Mouse (Mus musculus): ENCODE results near the gene Cyp19a1.

The Cyp19a1 gene

DNA sequence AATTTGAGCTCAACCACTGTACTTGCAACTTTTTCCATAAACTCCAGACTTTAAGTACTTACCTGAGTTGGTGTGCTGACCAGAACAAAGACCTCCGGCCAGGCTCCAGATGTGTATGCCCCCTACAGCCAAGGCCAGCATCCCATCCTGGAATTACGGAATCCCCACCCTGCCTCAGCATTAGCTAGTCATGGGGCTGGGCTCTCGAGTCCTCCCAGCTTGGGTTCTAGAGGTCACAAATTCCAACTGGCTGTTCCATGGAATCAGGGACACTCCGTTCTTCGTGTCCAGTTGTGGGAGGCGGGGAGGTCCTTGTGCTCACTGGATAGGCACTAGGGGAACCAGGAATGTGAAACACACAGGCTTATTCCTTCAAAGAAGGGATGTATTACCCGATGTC is at the start of gene Cyp19a1:
TSS of gene Cyp19a1 (minus strand) at position 101 of the 400 bp plus-strand sequence.
- in situ Hi-C loops (cut with MseI, MboI): no loop called here

DNA sequence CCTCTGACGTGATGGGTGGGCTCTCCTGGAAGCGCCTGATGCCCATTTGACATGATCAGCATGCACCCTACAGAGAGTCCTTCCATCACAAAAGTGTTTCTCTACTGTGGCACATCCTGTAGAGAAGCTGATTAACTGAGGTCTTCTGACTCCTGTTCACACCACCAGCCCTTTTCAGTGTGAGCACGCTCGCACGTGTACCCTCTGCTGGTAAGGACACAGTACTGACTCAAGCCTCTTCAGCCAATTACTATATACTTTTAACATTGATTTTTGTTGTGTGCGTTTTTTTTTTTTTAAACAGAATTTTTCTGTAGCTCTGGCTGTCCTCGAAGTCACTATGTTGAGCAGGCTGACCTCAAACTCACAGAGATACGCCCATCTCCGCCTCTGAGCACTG is 48.5 kb upstream of the Cyp19a1 start:
- in situ Hi-C loops (cut with MseI, MboI): no loop called here

- in situ Hi-C loops (cut with MseI, MboI): no loop called here
Observed at GRCm38 (mm10) chr9:54308751-54309358, 40.9 kb upstream of the Cyp19a1 start.

- in situ Hi-C loops (cut with MseI, MboI): no loop called here
Observed at GRCm38 (mm10) chr9:54308209-54308608, 40.3 kb upstream of the Cyp19a1 start.

- in situ Hi-C loops (cut with MseI, MboI): no loop called here
Observed at GRCm38 (mm10) chr9:54301255-54301654, 33.3 kb upstream of the Cyp19a1 start.

DNA sequence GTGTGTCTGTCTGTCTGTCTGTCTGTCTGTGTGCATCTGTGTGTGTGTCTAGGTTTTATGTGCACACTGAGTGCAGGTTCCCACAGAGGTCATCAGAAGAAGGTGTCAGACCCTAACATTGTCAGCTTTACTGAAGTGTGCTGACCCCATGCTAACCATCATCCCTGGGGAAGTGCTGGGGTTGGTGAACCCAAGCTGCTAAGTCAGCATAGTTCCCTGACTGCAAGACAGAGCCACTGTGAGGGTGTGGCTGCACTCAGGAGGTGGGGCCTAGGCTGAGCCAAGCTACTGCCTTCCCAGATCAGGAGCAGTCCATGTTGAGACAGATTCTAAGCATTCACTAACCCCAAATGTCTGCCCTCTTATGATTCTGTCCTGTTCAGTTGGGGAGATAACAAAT is 31.9 kb upstream of the Cyp19a1 start:
- in situ Hi-C loops (cut with MseI, MboI): no loop called here

- in situ Hi-C loops (cut with MseI, MboI): no loop called here
Observed at GRCm38 (mm10) chr9:54299389-54299788, 31.5 kb upstream of the Cyp19a1 start.

DNA sequence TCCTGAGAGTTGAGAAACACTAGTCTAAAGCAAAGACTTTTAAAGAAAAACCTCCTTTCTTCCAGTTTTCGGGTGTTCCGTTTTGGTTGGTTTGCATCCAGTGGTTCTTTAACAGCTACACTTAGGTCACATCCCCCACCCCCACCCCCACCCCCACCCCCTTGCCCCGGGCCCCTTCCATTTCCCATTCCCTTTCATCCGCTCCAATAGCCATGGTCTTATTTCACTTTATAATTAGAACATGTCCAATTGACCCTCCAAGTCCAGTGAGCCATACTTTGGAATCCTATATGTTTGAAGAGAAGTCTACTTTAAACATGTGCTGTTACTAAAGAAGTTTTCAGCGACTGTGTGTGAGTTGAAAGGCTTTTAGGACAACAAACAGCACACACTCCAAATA is 19.9 kb upstream of the Cyp19a1 start:
- in situ Hi-C loops (cut with MseI, MboI): no loop called here

DNA sequence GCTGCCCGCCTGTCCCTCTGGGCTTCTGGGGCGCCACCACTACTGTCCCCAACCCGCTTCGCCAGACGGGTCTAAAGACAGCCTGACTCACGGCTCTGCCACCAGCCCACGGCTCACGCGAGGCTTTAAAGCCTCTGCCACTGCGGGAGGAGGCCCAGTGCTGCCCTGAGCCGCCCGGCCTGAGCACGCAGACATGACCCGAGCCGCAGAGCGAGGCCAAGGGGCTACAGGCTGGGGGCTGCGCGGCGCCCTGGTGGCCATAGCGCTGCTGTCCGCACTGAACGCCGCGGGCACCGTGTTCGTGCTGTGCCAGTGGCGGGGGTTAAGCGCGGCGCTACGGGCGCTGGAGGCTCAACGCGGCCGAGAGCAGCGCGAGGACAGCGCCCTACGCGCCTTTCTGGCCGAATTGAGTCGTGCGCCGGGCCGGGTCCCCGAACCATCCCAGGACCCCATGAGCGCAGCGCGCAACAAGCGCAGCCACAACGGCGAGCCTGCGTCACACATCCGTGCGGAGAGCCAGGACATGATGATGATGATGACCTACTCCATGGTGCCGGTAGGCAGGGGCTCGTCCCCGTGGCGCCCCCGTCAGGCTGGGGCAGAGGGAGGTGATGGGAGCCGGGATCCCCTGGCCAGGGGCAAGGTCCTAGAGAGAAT is 18.5 kb upstream of the Cyp19a1 start, which contains the start of gene Gldn:
TSS of gene Gldn (plus strand) at position 156 of the 657 bp plus-strand sequence.
- in situ Hi-C loops (cut with MseI, MboI): no loop called here

DNA sequence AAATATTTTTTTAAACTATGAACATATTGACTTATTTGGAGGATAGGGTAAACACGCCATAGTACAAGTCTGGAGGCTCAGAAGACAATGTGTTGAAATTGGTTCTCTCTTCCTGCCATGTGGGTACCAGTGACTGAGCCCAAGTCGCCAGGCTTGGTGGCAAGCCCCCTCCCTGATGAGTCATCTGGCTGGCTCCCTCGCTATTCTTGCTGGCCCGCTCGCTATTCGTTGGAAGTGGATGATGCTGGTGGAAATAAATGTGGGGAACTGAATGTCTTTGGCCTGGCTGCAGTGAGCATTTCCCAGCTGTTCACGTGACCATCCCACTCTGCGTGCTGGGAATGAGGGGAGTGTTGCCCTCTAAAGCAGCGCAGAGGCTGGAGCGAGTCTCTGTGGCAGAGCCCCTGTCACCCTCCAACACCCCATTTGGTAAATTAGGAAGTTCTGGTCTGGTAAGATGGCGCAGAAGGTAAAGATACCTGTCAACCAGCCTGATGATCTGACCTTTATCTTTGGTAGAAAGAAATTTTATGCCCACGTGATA is 11.2 kb upstream of the Cyp19a1 start:
- in situ Hi-C loops (cut with MseI, MboI): no loop called here

DNA sequence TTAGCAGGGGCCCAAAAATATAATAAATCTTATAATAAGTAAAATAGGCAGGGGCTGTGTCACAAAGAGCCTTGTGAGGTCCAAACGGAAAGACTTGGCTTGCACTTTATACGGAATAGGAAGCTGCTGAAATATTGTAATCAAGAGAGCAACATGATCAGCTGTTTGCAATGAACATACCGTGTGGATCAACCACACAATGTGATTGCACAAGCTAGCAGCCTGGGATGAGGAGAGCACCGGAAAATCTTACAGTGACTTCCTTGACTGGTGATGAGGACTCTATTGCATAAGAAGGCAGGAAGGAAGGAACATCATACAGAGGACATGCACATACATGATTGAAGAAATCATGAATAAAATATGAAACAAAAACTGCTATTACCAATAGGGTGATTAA is 7.4 kb upstream of the Cyp19a1 start:
- in situ Hi-C loops (cut with MseI, MboI): no loop called here

DNA sequence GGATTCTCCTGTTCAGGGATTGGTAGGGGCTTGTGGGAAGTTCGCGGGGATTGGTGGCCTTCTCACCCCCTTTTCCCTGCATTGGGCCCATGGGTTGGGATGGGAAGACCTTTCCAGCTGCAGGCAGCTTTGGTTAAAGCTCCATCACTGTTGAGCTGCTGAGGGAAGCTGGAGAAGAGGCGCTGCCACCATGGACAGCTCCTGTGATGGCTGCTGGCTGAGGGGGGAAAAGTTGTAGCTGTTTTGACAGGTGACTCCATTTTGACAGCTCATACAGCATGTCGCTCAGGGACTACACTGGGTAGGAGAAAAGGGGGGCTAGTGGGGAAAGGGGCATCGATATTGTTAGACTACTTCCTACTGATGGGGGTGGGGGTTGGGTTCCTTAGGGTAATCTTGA is 3.0 kb upstream of the Cyp19a1 start:
- in situ Hi-C loops (cut with MseI, MboI): no loop called here

DNA sequence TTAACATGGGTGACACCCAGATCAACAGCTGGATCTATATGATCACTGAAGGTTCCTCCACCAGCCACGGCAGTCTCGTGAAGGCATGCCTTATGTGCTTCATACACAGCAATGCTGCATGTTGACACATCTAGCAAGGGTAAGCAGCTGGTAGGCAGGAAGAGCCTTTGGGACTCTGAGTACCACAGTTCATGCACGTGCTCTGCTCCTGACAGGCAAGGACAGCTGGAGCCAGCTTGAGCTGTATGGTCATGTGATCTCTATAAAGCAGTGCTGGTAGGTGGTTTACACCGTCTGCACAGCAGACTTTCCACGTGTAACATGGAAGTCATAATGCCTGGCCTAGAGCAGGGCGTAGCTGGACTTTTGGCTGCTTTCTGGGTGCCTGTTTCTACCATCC is 2.1 kb upstream of the Cyp19a1 start:
- in situ Hi-C loops (cut with MseI, MboI): no loop called here

DNA sequence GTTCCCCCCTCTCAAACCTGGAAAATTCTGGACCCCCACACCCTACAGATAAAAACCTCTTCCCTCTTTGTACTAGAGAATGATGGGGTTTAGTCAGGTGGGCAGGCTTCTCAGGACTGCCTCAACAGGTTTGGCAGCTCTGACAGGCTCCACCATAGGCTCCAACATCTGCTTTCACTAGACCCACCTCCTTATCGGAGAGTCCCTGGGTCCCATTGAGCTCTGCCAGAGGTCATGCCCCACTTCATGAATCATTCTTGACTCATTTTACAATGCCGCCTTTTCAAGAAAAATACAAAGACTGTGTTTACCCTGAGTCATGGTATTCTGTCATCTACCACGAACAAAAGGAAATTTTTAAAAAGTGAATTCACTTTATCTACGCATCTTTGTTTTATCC is 3.2 kb downstream of the Cyp19a1 start:
- in situ Hi-C loops (cut with MseI, MboI): no loop called here

- in situ Hi-C loops (cut with MseI, MboI): no loop called here
Observed at GRCm38 (mm10) chr9:54244869-54245665, 22.8 kb downstream of the Cyp19a1 start.

DNA sequence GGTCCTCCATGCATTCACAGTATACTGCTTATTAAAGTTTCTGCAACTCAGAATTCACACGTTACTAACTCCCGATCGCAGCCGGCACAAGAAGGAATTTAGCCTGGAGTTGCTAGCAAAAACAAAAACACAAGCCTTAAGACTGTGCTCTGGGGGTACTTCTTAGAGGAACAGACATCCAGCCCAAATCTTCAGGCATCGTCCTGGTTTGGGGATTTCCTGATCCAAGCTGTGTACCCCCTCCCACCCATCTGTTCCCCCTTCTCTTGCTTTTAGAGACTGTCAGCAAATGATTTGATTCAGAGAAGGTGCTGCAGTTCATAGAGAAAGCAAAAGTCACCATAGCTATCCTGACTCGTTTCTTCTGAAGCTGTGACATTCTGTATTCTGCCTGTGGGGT is 40.3 kb downstream of the Cyp19a1 start:
- in situ Hi-C loops (cut with MseI, MboI): no loop called here

GRCm38 (mm10) chr9:54216511-54216910 is 51.4 kb downstream of the Cyp19a1 start:
- in situ Hi-C loops (cut with MseI, MboI): no loop called here

DNA sequence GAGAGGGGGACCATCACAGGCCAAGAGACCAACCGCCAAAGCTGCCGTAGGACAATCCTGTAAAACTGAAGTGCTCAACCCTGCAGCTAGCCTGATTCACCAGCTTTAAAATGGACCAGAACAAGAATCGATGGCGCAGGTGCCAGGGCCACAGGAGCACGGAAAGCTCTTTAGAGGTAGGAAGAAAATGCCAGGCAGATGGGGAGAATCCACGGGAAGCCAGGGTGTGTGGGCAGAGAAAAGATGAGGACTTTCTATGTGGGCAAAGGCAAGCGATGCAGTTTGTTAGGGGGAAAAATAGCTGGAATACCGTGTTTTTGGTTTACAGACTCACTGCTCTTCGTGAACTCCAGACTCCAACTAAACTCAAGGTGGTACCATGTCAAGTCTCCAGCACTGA is 53.0 kb downstream of the Cyp19a1 start:
- in situ Hi-C loops (cut with MseI, MboI): no loop called here

DNA sequence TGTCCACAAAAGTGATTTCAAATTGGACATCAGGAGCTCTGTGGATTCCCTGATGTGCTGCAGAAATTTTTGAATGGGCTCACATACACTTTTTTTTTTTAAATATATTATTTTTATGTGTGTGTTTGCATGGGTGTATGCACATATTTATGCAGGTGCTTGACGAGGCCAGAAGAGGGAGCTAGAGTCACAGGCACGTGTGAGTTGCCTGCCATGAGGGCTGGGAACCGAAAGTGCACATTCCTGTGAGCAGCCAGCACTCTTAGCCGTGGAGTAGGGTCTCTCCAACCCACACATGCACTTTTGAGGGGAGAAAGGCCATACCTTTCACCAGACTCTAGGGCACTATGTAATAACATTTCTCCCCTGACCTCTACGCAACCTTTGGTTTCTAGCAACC is 73.1 kb downstream of the Cyp19a1 start:
- in situ Hi-C loops (cut with MseI, MboI): loop anchor here (10.0 kb wide), 1 partner anchor 220 kb away; no protein-coding TSS in a partner anchor

DNA sequence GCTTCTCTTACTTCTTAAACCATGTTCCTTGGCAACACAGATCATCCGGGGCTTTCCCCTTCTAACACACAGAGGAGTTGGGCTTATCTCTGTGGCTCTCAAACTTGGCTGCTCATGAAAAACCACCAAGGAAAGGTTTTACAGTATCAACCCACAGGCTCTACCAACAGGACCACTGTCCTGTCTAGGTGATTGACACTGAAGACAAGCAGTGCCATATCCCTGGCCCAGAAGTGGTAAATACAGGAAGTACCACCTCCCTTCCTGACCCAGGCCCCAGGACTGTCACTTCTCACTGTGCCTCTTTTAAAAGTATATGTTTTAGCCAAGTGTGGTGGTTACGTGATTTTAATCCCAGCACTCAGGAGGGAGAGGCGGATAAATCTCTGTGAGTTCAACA is 76.5 kb downstream of the Cyp19a1 start:
- in situ Hi-C loops (cut with MseI, MboI): loop anchor here (10.0 kb wide), 1 partner anchor 223 kb away; no protein-coding TSS in a partner anchor

GRCm38 (mm10) chr9:54182484-54182883 is 85.4 kb downstream of the Cyp19a1 start:
- in situ Hi-C loops (cut with MseI, MboI): loop anchor here (5.0 kb wide), 2 partner anchors 150 to 155 kb away; no protein-coding TSS in a partner anchor

GRCm38 (mm10) chr9:54181330-54181729 is 86.6 kb downstream of the Cyp19a1 start:
- in situ Hi-C loops (cut with MseI, MboI): loop anchor here (5.0 kb wide), 2 partner anchors 151 to 156 kb away; no protein-coding TSS in a partner anchor

Measured in mouse trophoblast stem cell (cell line).